Mouse (Mus musculus) splenic B cell, adult 2 months (primary cell): ENCODE measurements at regions not wholly inside any gene's neighbourhood (a gene's known extent, or its start where the extent isn't known, plus 50 kb on each side); places are given as distances from the start of the nearest gene placed in this dataset.
"Not testable (repeated sequence)": the region's sequence is repeated elsewhere in the genome, so short reads cannot be mapped to it uniquely, and the experiment has no call there.

ENCODE experiments used
- DNase-seq: peaks from one replicate; pipeline ENCODE4 v3.0.0-alpha.2; 2011; ENCODE audit warnings: low read depth, low spot score
- H3K27me3 ChIP-seq: 2 replicates; pipeline ENCODE4 v1.6.1; 2012; ENCODE audit warnings: mild to moderate bottlenecking, low read length, moderate library complexity, mixed read lengths; ENCODE audit not compliant: control insufficient read depth, poor library complexity, insufficient read depth, severe bottlenecking
- H3K36me3 ChIP-seq: 2 replicates; pipeline ENCODE4 v1.6.1; 2012; ENCODE audit warnings: mild to moderate bottlenecking, low read length, moderate library complexity, mixed read lengths; ENCODE audit not compliant: control insufficient read depth, poor library complexity, insufficient read depth, severe bottlenecking

- no peaks in the 10 kb centered on the region for H3K27me3 ChIP-seq
- H3K36me3 ChIP-seq: no peaks in the 10 kb centered on the region
Observed at GRCm38 (mm10) chr9:115800624-115801023, 108.6 kb upstream of the Gadl1 start.

GRCm38 (mm10) chr9:115803071-115803470 is 106.2 kb upstream of the Gadl1 start:
- no peak for DNase-seq
- no peaks in the 10 kb centered on the region for H3K27me3 ChIP-seq
- no peaks in the 10 kb centered on the region for H3K36me3 ChIP-seq

More at GRCm38 (mm10) chr9:115800624-115801023, 108.6 kb upstream of the Gadl1 start:
- DNase-seq: no peak

- peak; percentile 8 for DNase-seq
- no peaks in the 10 kb centered on the region for H3K27me3 ChIP-seq
- H3K36me3 ChIP-seq: no peaks in the 10 kb centered on the region
Observed at GRCm38 (mm10) chr9:115805224-115805623, 104.0 kb upstream of the Gadl1 start.

- no peaks in the 10 kb centered on the region for H3K36me3 ChIP-seq
- H3K27me3 ChIP-seq: no peaks in the 10 kb centered on the region
- DNase-seq: no peak
Observed at GRCm38 (mm10) chr9:115806018-115806702, 103.1 kb upstream of the Gadl1 start.

GRCm38 (mm10) chr9:115840186-115840585 is 69.1 kb upstream of the Gadl1 start:
- Histone ChIP-seq H3K36me3 (no peaks in the 10 kb centered on the region), H3K27me3 (no peaks in the 10 kb centered on the region; the same call in 1 of the 2 replicates)
- DNase-seq: no peak

- no peak for DNase-seq
- H3K27me3 ChIP-seq: no peaks in the 10 kb centered on the region; the same call in 1 of the 2 replicates
Observed at GRCm38 (mm10) chr9:115840791-115841190, 68.5 kb upstream of the Gadl1 start.

GRCm38 (mm10) chr9:115841684-115842083 is 67.6 kb upstream of the Gadl1 start:
- no peak for DNase-seq
- H3K36me3 ChIP-seq: no peaks in the 10 kb centered on the region
- H3K27me3 ChIP-seq: no peaks in the 10 kb centered on the region

More at GRCm38 (mm10) chr9:115840791-115841190, 68.5 kb upstream of the Gadl1 start:
- H3K36me3 ChIP-seq: no peaks in the 10 kb centered on the region

GRCm38 (mm10) chr9:115844340-115844739 is 64.9 kb upstream of the Gadl1 start:
- DNase-seq: no peak
- H3K36me3 ChIP-seq: no peaks in the 10 kb centered on the region
- H3K27me3 ChIP-seq: no peaks in the 10 kb centered on the region

- DNase-seq: no peak
- Histone ChIP-seq H3K27me3 (no peaks in the 10 kb centered on the region), H3K36me3 (no peaks in the 10 kb centered on the region)
Observed at GRCm38 (mm10) chr9:115845091-115845490, 64.2 kb upstream of the Gadl1 start.

- Histone ChIP-seq H3K36me3 (no peaks in the 10 kb centered on the region), H3K27me3 (no peaks in the 10 kb centered on the region)
- DNase-seq: no peak
Observed at GRCm38 (mm10) chr9:115847289-115848074, 61.8 kb upstream of the Gadl1 start.

- not testable (repeated sequence) for H3K36me3 ChIP-seq, H3K27me3 ChIP-seq, DNase-seq
Observed at GRCm38 (mm10) chr9:115853210-115853842, 55.9 kb upstream of the Gadl1 start.

GRCm38 (mm10) chr9:115857301-115857700 is 52.0 kb upstream of the Gadl1 start:
- Histone ChIP-seq H3K36me3 (no peaks in the 10 kb centered on the region), H3K27me3 (no peaks in the 10 kb centered on the region)
- DNase-seq: no peak

- DNase-seq: peak; percentile 43
- H3K36me3 ChIP-seq: no peaks in the 10 kb centered on the region
- no peaks in the 10 kb centered on the region for H3K27me3 ChIP-seq
Observed at GRCm38 (mm10) chr9:115858848-115859247, 50.4 kb upstream of the Gadl1 start.
